Mouse (Mus musculus): ENCODE results near the gene Adam12.

The Adam12 gene

DNA sequence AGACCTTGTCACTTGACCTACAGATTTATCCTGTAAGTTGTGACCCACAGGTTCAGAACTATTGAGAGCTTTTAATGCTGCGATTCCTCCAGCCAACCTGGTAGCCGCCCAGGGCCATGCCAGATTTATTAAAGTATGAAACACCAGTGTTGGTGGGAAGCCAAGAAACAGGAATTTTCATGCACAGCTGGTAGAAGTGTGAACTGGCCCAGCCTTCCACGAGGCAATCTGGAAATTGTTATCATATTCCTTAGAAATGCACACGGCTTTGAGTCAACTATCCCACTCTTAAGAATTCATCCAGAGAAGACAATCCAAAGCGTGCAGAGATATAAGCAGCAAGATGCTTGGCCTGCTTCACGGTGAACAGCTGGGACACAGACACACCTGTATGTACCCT, 82.6 kb downstream of the Adam12 start:
- DNase-seq (ENCODE audit: low spot score) = no peak

DNA sequence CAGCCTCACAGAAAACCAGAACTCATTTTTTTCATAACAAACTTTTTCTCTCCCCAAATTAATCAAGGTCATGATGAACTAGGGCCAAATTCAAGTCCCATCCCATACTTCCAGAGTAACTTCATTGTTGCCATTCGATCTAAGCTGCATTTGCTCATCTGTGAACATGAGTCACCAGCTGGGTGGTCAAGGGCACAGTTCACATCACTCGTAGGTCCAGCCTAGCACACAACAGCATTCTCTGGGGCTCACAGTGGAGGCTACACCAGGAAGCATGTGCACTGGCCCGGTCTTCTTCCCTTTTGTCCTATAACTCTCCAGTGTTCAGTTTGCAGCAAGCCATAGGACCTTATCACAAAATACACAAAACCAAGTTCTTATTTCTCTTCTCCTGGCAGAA, 84.4 kb downstream of the Adam12 start:
- DNase-seq (ENCODE audit: low spot score) = no peak

DNA sequence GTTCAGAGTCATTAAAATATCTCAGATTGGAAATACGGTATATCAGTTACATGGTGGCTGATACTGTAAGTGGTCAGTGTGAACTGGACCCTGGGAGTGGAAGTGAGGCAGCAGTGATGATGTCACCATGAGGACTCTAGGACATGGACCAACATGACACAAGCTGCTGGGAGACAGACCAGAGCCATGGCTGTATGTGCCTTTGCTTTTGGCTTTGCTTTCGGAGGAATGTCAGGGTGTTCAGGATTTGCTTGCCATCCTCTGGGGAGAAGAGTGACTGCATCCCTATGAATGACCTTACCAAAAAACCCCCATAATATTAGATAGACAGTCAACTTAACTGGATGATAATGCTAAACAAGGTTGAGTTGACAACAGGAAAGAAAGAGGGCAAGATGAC, 85.1 kb downstream of the Adam12 start:
- DNase-seq (ENCODE audit: low spot score) = no peak

DNA sequence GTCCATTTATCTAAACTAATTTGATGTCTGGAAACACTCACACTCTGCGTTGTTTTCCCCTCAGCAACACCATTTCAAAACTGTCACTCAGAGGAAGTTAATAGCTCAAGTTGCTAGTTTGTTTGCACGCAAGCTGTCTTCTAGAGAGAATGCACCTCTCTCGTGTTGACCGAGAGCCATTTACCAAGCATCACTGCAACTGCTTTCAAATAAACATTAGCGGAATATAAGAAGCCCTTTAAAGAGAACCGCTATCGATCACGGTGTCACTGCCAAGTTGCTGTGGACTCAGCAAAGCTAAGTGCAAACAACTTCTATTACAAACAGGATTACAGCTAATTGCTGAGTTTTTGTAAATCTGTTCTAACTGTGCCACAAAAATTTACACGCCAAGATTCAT, 87.8 kb downstream of the Adam12 start:
- DNase-seq (ENCODE audit: low spot score) = no peak

DNA sequence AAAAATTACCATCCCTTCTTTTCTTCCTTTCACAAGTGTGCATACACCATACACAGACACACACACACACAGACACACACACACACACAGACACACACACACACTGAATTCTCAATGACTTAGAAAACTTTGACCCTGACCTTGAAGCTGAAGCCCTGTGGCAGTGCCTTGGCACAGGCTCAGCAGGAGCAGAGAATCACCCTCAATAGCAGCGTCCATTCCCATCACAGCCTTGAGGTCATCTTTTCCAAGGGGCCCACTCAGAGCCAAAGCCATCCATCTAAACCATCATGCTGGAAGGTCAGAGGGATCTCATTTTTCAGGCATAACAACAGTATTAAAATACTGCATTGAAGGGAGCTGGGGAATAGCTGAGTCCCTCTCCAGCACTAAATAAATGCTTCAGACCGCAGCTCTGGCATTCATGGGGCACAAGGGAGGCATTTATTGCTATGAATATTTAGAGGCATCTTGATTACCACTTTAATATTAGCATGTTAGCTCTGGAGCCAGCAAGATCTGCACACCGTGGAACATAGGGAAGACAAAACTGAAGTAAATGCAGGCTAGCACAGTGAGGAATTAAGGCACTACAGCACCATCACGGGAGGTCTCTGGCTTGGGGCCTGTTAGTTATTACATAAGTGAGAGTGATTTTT, 92.5 kb downstream of the Adam12 start:
- DNase-seq (ENCODE audit: low spot score) = no peak

DNA sequence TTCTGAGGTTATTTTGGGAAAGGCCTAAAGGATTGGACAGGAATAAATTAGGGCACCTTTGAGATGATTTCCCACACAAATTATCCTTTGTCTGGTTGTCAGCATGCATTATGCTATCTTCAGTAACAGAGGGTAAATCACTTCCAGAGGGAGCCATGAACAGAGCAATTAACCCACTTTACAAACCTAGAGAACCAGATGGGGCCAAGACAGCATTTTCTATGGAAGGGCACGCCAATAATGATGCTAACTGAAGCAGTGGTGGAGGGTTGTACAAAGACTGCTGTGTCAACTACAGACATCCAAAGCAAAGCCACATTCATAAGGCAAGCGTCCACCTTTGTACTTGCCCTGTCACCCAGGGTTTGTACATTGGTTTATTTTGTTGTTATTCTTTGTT, 99.6 kb downstream of the Adam12 start:
- DNase-seq (ENCODE audit: low spot score) = no peak

DNA sequence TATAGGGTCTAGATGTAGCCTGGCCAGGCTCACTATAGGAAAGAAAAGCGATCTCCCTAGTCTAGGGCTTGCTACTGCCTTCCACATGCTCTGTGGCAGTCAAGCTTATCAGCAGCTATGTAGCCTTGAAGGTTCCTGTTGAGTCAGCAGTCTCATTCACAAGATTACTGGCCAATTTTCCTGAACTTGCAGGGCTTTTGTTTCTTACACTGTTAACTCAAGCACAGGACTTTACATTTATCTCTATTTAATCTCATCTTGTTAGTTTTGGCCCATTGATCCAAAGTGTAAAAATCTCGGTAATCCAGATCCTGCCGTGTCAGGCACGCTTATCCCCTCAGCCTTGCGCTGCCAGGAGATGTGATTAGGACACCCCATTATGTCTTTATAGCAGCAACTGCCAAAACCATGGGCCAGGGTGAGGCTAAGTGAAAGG, 103.8 kb downstream of the Adam12 start:
- DNase-seq (ENCODE audit: low spot score) = no peak

DNA sequence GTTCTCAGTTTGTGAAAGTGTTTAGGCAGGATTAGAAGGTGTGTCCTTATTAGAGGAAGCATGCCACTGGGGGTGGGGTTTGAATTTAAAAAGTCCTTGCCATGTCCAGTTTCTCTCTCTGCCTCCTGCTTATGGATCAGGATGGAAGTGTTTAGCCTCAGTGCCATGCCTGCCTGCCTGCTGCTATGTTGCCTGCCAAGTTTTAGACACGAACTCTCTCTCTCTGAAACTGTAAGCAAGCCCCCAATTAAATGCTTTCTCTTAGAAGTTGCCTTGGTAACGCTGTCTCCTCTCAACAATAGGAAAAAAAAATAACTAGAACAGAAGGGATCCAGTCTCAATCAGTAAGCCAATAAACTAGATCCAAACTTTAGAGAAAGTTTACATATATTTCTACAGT, 110.5 kb downstream of the Adam12 start:
- DNase-seq (ENCODE audit: low spot score) = no peak

DNA sequence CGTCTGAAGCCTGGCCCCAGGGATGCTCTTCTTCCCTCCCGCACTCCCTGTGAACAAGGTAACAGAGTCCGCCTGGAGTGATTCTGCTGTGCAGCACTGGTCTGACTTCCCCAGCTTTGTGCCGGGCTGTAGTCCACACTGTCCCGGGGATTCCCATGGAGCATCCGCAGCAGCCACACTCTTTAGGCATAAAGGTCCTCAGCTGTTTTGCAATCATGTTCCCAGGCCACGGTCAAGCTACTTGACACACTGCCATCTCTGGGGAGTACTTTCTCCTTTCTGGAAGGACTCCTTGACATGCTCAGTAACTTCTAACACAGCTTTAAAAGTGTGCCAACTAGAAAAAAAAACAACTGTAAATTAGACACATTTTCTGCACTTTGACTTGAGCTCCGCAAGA, 116.5 kb downstream of the Adam12 start:
- no peak for DNase-seq (ENCODE audit: low spot score)

- no peak for DNase-seq (ENCODE audit: low spot score)
Observed at GRCm38 (mm10) chr7:134114311-134115188, 117.4 kb downstream of the Adam12 start.

DNA sequence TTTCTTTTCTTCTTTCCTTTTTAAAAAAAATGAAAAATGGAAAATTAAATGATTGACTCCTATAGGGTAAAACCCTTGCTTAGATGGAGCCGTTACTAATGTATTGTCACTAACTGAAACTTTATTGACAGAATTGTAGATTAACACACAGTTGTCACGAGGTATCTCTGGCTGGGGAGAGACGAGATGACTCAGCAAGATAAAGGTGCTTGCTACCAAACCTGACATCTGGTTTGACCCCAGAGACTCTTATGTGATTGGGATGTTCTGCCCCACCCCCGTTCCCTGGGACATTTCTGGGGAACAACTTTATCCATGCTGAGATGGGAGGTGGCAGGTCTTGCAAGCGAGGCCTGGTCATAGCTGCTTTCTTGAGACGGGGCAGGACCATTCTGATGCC, 118.1 kb downstream of the Adam12 start:
- no peak for DNase-seq (ENCODE audit: low spot score)

GRCm38 (mm10) chr7:134110116-134110515, 121.8 kb downstream of the Adam12 start:
- DNase-seq (ENCODE audit: low spot score) = no peak

DNA sequence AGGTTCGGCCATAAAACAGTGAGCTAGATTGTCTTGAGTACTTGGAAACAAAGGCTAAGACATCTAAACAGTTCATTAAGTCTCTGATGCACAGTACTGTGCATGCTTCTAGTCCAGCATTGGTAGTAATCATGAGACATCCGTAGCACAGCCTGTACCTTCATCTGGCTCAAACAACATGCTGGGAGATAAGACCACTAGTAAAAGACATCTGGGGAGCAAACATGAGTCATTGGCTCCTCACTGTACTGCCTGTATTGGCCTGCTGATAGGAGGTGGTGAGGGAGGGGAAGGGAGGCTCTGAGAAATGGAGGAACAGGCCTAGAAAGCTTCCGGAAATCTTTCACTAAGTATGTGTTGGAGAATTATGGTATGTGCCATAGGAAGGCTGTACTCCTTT, 124.1 kb downstream of the Adam12 start:
- DNase-seq (ENCODE audit: low spot score) = no peak

DNA sequence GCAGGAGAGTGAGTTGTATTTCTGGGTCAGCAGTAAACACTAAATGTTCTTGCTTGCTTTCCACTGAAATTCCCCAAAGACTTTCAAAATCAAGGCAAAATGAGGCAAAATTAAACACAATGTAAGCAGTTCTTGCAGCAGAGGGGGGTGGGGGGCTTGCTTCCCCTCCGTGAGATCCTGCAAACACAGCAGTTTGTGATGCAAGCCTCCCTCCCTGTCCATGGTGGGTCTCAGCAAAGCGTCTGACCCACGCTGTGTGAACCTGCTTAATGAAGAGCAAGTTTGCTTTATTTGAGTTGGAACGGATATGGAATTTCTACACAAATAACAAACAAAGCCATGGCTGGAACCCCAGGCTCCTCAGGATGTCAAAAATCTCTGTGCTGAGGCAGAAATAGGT, 132.9 kb downstream of the Adam12 start:
- DNase-seq (ENCODE audit: low spot score) = no peak

DNA sequence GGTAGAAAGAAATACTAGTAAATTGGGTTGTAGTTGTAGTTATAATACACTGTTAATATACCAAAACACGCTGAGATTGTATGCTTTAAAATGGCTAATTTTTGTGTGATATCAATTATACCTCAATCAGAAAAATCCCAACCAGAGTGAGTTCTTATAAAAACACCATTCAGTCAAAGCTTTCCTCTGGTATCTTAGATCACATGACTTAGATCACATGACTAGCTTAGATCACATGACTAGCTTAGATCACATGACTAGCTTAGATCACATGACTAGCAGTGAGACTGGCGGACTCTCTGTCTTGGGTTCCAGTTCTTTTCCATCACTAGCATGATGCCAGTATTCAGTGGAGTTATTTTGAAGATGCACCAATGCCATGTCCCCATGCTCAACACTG, 134.1 kb downstream of the Adam12 start:
- DNase-seq (ENCODE audit: low spot score) = no peak

- DNase-seq (ENCODE audit: low spot score) = no peak
Observed at GRCm38 (mm10) chr7:134093871-134094270, 138.1 kb downstream of the Adam12 start.

DNA sequence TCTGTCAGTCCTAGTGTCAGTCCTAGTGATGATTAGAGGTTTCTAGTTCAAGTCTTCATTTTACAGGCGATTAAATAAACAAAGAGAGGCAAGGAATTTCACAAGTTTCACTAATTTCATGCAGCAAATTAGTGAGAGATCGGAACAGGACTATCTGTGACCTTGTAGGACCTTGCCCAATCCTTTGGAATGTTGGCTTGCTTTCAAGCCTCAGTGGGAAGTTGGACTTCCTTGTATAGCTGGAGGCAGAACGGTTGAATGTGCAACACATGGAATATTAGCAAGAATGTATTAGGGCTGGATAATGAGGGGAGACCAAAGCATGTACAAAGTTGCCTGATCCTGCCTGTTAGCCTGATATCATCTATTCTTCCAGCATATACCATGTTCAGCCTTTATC, 141.2 kb downstream of the Adam12 start:
- no peak for DNase-seq (ENCODE audit: low spot score)

- DNase-seq (ENCODE audit: low spot score) = no peak
Observed at GRCm38 (mm10) chr7:134090256-134090655, 141.7 kb downstream of the Adam12 start.

- no peak for DNase-seq (ENCODE audit: low spot score)
Observed at GRCm38 (mm10) chr7:134088548-134089347, 143.2 kb downstream of the Adam12 start.

GRCm38 (mm10) chr7:134085396-134085795, 146.6 kb downstream of the Adam12 start:
- no peak for DNase-seq (ENCODE audit: low spot score)

DNA sequence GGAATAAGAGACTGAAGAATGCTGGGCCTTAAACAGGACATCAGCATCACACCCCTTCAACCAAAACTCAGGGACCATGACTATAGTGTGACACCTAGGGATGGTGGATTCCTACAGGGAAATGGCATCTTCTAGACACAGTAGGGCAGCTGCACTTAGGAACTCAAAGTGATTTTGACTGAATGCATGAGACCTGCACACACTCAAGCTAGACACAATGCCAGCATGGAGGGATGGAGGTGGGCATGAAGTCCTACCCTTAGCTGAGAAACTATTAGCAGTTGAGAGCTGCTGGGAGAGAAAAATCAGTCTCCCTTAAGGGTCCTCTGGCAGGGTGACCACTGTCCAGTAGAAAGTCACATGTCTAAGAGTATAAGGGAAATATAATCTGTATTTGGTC, 147.0 kb downstream of the Adam12 start:
- DNase-seq (ENCODE audit: low spot score) = no peak

DNA sequence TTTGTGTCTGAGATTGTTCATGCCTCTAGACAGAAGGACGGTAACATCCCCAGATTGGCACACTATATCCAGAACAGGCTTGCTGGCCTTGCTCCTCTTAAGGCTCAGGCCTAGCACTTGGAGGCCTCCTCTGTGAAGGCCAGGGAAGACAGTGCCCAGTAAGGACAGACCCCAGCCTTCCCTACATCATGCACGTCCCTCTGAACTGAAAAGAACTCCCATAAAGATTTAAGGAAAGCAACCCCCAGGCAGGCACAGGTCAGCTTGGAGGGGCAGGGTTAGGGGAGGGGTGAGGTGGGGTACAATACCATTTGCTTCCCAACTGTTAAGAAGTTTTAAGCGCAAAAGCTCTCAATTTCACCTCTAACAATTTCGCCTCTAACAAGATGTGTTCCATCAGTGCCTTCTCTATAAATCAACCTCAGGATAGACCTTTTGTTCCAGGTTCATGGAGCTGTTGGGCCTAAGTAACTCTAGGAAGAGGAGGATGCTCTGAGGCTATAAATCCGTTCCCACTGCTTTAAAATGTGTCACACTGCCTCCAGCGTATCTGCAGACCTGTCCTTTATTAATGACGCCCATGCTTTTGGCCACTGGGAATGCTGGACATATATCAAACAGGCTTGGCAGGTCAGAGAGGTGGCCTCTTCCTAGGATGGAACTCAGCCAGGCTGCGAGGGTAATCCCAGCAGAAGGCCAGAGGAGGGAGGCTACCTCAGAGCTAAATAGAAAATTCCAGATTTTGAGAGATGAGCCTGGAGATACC, 150.5 kb downstream of the Adam12 start:
- DNase-seq (ENCODE audit: low spot score) = no peak

Data from T-cell, adult 2 months (primary cell).